Mouse (Mus musculus) T-helper 1 cell (primary cell): ENCODE data around the gene Rasl11a.

Experiments
- in situ Hi-C: fragments of 300-600 bp; cut with MboI, MseI; formaldehyde crosslinking; loops from one replicate; pipeline ENCODE4 v1.15.1; 2025; ENCODE audit warnings: high pct_unique_total_duplicates

The Rasl11a gene

DNA sequence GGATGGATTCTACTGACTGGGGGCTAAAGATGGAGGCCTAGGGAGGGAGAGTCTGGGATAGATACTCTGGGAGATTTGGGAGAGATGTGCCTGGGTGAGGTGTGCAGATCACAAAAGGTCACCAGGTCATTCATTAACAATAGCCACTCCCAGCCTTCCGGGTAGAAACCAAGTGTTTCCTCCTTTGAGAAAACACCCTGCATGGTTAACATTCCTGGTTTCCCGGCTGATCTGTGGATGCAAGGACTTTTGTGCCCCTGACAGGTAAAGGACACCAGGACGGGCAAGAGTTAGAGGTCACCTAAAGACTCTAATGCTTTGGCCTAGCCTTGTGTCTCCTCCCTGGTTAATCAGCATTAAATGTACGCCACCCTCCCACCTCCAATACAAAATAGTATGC, 48.0 kb downstream of the Rasl11a start:
- in situ Hi-C loops: no loop called here

DNA sequence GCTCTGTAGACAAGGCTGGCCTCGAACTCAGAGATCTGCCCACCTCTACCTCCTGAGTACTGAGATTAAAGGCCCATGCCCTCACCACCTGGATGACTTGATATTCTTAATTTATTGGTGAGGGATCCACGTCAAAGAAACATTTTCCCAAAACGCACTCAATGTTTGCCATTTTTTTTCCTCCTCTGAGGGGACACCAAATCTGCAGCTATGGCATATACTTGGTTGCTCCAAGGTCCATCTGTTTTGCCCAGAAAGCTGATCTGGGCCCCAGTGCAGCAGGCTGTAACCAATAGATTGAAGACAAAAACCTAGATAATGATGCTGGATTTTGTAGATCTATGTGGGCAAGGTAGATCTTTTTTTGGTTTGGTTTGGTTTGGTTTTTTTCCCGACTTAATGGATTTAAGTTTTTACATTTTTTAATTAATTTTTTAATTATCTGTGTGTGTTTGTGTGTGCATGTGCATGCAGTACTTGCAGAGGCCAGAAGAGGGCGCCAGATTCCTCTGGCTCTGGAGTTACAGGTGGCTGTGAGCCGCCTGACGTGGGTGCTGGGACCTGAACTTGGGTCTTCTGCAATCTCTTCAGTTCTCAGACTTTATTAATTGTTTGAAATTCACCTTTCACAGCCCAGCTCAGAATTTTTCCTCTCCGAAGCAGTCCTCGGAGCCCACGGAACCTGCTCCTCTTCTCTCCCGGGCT, 48.8 kb downstream of the Rasl11a start:
- in situ Hi-C loops: no loop called here

GRCm38 (mm10) chr5:146895667-146896066, 50.8 kb downstream of the Rasl11a start:
- in situ Hi-C loops: loop anchor here (5.0 kb wide), 1 partner anchor 188 kb away; no protein-coding TSS in a partner anchor

GRCm38 (mm10) chr5:146896973-146897372, 52.1 kb downstream of the Rasl11a start:
- in situ Hi-C loops: loop anchor here (5.0 kb wide), 1 partner anchor 190 kb away; no protein-coding TSS in a partner anchor
